Mouse (Mus musculus) liver, postnatal 0 days (tissue): ENCODE data around the gene 1520401A03Rik.

Source experiments
- CTCF ChIP-seq: sonication (generic); IDR thresholded peaks from 2 replicates; pipeline ENCODE4 v1.5.1; 2016; ENCODE audit warnings: antibody characterized with exemption, low read depth
- EP300 ChIP-seq: IDR thresholded peaks from 2 replicates; pipeline ENCODE4 v1.6.1; 2016; ENCODE audit warnings: antibody characterized with exemption, low read depth, mild to moderate bottlenecking

DNA sequence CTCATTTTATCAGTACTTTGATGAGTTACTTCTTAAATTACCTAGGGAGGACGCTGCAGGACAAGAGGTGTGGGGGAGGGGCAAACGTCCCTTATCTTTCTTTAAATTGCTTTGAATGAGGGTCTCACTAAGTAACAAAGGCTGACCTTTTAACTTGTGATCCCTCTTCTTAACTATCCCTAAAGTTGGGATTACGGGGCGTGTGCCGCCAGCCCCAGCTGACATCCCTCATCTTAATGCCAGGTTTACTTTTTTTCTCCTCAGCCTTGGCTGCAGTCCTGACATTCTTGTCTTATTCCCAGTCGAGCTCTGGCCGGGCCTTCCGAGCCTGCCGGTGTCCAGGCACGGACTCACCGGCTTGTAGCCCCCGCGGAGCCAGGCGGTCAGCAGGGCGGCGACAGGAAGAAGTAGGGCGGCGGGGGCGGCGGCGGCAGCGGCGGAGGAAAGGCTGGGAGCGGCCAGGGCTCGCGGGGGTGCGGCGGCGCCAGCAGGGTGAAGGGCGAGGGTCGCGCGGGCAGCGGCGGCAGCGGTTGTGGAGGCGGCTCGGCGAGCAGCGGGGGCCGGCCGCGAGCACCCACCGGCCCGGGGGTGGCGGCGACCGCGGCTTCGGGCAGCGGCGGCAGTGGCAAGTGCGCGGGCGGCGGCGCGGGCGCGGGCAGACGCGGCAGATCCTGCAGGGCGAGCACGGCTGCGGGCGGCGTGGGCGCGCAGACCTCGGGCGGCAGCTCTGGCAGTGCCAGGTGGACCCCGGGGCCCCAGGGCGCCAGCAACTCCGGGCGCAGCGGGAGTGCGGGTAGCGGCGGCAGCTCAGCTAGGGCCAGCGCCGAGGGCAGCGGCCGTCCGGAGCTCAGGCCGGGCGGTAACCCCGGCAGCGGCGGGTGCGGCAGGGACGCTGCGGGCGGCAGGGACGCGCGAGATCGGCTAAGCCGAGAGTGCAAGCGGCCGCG lies 23.2 kb downstream of the 1520401A03Rik start:
- no peak for TF ChIP-seq CTCF
- TF ChIP-seq EP300: no peak
